Mouse (Mus musculus) heart, adult 18-20 months (tissue): ENCODE data around the gene Pnmal2. TPM values are rescaled to one million over a fixed set of nuclear protein-coding genes. Genes with fewer than 3 reads are reported as not detected.

Experiments
- DNase-seq, 2 experiments: peaks; one replicate each; pipeline ENCODE4 v3.0.0; 2021 to 2022; ENCODE audit warnings: mixed read lengths in 1 of 2
- long read RNA-seq, 2 experiments: library from polyadenylated mRNA; stranded (forward); transcript quantifications; one replicate each; pipeline ENCODE4 v2.0.0; 2021
- total RNA-seq, 2 experiments: library from RNA; stranded (reverse); gene quantifications; 2 replicates each; pipeline ENCODE4 v1.2.3; 2021

The Pnmal2 gene
- 1 to 10 TPM; 3.7 to 4.0 TPM for total RNA-seq
- long read RNA-seq, experiment 1, full-length matches to known transcripts = 2 of 2 reads
- long read RNA-seq, experiment 1, partial matches to known transcripts = 0 of 2 reads
- long read RNA-seq, experiment 1, other reads (novel, unspliced or antisense) = 0 of 2 reads
- long read RNA-seq, experiment 2, full-length matches to known transcripts = 2 of 2 reads
- long read RNA-seq, experiment 2, partial matches to known transcripts = 0 of 2 reads
- long read RNA-seq, experiment 2, other reads (novel, unspliced or antisense) = 0 of 2 reads

DNA sequence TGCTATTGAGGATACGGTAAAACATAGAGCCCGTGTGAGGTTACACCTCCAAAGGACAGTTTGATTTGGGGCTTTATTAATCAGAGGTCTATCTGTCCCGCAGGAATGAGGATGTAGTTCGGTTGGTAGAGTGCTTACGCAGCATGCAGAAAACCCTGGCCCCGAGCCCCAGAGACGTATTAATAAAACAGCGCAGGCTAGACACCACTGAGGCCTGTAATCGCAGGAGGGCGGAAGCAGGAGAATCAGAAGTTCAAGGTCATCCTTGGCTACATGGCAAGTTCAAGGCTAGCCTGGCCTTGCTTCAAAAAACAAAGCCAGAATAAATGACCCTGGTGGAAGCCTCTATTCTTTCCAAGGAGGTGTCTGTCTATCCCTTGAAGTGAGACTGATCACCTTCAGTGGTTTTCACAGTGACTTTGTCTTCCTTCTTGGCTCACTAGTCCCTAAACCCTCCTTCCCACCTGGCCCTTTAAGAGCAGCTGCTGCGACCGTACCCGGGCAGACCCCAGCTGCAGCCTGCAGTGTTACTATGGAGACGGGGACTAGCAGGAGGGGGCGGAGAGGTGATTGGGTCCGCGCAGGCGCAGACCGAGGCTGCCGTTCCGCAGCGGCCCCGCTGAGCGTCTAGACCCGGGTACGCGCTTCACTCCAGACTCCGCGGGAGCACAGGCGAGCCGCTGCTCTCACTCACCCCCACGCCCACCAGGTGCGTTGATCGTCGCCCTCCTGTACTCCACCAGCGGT is at the start of gene Pnmal2:
Pnmal2 (plus strand) TSS at position 622 of the 747 bp plus-strand sequence.
- peak; percentile 79 to 83 for DNase-seq

DNA sequence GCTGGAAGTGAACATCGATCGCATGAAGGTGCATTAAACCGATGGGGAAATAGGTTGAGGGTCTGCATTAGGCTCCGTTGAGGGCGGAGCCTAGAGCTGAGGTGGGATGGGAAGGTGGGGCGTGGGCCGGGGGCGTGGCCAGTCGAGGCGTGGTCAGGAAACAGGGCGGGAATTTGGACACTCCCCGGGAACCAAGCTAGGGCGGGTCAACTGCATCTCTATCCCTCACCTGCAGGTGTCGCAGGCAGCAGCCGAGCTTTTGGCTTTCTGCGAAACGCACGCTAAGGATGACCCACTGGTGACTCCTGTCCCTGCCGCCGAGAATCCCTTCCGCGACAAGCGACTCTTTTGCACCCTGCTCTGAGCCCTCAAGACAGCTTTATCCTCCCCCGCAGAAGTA is 49.5 kb upstream of the Pnmal2 start:
- peak; percentile 83 to 88 for DNase-seq

DNA sequence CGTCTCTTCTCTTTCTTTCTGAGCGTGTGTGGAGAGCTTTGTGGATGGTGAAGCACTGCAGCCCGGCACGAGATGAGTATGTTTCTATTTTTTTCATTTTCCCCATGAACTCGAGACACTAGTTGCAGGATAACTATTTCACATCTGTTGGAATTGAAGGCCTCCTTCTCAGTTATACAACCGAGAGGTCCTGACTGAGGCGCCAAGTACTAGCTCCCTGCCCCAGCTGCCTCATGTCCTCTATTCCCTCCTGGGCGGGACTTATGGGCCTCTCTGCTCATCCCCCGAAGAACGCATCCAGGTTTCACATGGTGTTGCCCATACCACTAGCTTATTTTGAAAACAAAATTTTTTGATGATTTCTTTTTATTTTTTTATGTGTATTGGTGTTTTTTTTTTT is 49.0 kb upstream of the Pnmal2 start:
- peak in 1 of 2 experiments; percentile 34 for DNase-seq

DNA sequence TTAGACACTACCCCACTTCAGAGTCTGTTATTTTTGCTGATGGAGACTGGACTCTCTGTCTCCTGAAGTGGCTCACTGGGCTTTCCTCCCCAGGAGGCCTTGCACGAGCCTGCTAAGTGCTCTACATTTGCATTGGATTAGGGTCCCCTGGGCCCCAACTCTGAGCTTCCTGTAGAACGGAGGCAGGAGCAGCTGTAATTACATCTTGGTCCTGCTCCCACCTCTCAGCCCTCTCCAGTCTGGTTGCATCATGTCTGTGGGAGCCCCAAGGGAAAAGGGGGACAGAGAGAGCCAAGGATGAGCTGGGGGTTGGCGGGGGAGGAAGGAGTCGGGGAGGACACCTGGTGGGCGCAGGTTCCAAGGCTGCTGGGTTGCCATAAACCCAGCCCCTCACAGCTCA is 44.0 kb upstream of the Pnmal2 start:
- peak in 1 of 2 experiments; percentile 52 for DNase-seq

DNA sequence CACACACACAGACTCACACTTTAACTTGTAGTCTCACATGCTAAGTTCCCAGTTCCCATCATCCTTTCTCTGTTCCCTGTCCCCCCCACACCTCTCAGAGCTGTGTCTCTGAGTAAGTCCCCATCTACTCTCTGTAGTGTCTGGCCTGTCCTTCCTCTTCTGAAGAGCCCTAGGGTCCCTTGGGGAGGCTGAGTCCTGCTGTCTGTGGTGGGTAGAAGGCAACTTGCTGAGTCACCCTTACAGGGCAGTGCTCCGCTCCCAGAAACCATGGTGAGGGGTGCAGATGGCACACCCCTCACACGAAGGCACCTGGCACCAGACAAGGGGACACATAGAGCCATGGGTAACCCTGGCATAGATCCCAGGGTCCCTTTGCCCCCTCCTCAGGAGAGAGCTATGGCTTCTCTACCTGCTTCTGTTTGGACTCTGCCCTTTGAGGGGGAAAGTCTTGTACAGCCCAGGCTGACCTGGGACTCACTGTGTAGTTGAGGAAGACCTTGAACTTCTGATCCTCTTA is 41.0 kb upstream of the Pnmal2 start:
- no peak for DNase-seq

DNA sequence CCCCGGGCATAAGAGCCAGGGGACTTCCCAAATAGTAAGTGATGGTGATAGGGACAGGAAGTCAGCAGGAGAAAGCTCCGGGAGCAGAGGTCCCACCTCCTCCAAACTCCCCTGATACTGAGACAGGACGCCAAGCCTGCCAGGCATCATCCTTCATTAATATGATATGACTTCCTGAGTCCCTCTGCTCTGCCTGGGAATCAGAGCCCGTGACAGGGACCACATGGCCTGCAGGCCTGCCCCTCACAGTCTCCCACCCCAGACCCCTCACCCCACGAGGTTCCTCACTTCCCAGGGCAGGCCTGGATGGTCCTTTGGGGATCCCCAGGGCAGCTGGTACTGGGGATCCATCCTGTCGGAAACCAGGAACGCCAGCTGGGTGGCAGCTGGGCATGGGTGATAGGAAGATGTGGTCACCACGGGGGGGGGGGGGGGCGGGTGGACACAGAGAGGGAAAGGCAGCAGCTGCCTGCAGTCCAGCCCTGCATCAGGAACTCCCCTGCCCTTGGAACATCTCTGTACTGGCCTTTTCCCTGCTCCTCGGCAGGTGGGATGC is 40.3 kb upstream of the Pnmal2 start:
- DNase-seq = no peak

DNA sequence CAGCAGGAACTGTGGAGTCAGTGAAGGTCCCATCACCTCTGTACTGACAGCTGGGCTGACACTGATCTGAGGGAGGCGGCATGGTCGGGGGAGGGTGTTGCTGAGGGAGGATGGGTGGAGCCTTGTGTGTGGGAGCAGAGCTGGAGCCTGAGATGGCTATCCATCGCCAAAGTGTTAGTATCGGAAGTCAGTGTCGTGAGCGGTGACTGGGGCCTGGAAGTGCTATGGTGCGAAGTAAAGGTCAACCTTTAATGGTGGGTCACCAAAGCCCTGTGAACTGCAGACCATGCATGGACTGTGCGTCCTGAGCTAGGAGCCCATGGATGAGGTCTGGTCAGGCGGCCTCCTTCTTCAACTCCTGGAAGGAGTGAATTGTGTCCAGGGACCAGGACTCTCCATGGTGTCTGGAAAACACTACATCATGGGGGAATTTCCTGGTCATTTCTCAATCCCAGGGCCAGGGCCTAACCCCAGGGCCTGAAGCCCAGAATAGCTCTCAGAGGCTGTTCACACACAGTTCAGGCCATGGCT is 38.9 kb upstream of the Pnmal2 start:
- peak; percentile 70 to 80 for DNase-seq

DNA sequence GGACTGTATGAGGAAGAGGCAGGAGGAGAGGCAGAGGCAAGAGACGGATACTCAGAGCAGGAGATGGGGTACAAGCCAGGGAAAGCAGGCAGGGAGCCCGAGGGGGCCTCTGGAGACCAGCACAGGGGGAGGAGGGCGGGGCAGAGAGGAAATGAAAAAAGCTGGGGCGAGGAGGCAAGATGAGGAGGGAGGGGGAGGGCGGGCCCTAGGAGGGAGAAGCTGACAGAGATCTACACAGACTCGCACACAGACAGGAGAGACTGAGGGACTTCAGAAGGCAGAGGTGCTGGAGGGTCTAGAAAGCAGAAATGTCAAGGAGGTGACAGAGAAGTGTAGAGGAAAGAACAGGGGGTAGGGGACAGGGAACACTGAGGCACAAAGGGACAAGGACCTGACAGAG is 38.2 kb upstream of the Pnmal2 start, which contains the start of gene Ptgir:
Ptgir (plus strand) TSS at position 210 of the 400 bp plus-strand sequence.
- peak; percentile 88 to 90 for DNase-seq

DNA sequence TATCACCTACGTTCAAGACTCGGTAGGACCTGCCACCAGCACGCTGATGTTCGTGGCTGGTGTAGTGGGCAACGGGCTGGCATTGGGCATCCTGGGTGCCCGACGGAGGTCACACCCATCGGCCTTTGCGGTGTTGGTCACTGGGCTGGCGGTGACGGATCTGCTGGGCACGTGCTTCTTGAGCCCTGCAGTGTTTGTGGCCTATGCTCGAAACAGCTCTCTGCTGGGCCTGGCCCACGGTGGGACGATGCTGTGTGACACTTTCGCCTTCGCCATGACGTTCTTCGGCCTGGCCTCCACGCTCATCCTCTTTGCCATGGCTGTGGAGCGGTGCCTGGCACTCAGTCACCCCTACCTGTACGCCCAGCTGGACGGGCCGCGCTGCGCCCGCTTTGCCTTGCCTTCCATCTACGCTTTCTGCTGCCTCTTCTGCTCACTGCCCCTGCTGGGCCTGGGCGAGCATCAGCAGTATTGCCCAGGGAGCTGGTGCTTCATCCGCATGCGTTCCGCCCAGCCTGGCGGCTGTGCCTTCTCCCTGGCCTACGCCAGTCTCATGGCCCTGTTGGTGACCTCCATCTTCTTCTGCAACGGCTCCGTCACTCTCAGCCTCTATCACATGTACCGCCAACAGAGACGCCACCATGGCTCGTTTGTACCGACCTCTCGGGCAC is 37.5 kb upstream of the Pnmal2 start:
- no peak for DNase-seq

DNA sequence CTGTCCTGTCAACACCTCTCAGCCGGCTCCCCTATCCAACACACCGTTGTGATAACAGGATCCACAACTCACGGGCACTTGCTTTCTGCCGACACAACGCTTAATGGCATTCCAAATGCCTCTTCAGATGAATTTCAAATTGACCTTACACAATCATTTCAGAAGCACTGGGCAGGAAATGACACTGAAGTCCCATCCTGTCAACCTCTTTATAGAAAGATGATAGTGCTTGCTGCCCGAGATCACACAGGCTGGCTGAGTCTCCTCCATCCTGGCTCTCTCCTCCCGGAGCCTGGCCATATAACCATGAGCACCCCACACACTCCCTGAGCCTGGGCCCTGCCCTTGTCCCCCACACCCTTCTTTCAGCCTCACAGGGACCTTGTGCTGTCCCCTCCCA is 36.6 kb upstream of the Pnmal2 start:
- DNase-seq = peak in 1 of 2 experiments; percentile 20

DNA sequence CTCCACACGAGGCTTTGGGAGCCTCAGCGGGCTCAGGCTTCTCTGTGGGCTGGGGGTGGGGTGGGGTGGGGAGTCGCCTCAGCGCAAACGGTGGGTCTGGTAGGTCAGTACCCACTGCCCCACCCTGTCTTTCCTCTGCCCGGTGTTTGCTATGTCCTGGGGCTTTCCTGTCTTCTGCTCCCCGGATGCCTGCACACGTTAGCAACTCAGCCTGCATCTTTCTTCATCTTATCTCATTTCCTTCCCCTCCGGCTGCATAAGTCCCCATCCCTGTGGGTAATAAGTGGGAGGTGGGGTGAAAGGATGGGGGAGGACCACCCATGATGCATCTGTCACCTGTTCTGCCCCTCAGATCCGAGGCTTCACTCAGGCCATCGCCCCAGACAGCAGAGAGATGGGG is 36.1 kb upstream of the Pnmal2 start:
- no peak for DNase-seq

DNA sequence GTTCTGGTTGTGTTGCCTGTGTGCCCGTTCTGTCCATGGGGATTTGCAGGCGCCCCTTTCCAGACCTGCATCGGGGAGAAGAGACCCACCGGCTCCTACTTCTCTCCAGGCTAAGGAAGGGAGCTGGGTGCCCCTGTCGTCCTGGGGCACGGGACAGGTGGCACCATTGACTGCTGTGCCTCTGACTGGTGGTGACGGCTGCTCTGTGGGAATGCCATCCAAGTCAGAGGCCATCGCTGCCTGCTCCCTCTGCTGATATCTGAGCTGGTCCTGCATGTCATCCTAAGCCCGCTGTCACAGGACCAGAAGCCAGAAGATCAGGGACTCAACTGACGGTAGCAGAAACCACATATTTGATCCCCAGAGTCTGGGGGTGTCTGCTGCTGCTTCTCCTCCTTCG is 35.6 kb upstream of the Pnmal2 start:
- DNase-seq = no peak

DNA sequence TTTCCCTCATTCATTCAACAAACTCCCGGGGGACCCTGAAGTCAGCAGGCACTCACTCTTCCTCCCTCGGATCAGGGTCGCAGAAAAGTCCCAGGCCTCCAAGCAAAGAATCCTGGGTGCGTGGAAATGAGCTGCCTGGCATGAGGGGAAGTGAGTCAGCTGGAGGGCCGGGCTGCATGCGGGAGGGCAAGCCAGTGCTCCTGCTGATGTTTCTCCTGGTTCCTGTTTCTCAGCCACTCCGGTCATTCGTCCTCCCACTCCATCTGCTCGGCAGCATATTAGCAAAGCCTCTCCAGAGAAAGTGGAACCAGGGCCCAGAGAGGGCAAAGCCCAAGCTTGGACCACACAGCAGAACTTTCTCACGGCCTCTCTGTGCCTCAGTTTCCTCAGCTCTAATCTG is 34.6 kb upstream of the Pnmal2 start:
- peak in 1 of 2 experiments; percentile 60 for DNase-seq

DNA sequence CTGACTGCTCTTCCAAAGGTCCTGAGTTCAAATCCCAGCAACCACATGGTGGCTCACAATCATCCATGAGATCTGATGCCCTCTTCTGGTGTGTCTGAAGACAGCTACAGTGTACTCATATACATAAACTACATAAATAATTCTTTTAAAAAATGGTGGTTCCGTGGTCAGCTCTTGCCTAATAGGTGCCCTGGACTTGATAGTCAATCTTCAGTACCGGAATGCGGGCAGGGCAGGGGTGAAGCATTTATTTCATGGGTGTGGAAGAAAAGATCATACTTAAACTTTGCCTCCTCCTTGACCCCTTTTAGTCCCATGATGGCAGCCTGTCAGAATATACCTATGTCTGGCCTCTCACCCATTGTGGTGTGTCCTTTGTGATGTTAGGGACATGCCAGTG is 32.6 kb upstream of the Pnmal2 start:
- DNase-seq = no peak

DNA sequence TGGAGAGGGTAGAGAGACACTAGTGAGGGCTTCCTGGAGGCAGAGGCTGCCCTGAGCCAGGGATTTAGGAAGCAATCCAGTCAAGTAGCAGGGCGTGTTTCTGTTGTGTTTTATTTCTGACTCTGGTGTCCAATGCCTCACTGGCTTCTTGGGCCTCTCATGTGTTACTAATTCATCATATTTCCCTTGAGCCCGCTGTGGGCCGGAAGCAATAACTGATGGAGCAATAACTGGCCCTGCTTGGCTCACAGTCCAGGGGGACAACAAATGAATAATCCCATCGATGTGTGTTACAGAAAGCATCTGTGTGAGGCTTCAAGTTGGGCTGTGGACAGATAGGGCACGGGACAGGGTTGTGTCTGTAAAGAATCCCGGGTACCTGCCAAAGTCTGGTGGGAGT is 32.1 kb upstream of the Pnmal2 start:
- peak; percentile 68 to 83 for DNase-seq

DNA sequence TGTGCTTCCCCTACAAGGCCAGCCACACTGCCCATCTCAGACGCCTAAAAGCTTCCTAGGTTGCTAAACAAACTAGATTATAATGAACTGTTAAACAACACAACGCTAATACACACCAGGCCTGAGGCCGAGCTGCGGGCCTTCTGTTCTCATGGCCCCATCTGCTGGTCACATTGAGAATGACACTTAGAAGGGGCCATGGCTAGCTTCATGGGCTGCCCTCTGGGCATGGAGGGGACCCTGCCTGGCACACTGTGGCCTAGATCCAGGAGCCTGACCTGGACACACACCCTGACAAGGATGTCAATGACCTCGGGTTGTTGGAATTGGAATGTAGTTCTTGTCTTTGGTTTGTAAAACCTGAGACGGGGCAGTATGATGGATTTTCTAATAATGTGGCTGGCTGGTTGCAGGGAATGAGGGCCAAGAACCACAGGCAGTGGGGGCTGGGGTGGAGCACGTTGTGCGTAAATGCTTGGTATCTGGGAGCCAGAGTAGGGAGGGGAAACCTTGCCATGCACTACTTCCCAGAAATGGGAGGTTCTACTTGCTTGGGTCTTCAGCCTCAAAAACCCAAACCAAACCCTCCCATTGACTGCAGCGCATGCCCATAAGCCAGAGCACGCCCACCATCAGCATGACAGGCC is 30.6 kb upstream of the Pnmal2 start:
- DNase-seq = peak; percentile 77 to 88

DNA sequence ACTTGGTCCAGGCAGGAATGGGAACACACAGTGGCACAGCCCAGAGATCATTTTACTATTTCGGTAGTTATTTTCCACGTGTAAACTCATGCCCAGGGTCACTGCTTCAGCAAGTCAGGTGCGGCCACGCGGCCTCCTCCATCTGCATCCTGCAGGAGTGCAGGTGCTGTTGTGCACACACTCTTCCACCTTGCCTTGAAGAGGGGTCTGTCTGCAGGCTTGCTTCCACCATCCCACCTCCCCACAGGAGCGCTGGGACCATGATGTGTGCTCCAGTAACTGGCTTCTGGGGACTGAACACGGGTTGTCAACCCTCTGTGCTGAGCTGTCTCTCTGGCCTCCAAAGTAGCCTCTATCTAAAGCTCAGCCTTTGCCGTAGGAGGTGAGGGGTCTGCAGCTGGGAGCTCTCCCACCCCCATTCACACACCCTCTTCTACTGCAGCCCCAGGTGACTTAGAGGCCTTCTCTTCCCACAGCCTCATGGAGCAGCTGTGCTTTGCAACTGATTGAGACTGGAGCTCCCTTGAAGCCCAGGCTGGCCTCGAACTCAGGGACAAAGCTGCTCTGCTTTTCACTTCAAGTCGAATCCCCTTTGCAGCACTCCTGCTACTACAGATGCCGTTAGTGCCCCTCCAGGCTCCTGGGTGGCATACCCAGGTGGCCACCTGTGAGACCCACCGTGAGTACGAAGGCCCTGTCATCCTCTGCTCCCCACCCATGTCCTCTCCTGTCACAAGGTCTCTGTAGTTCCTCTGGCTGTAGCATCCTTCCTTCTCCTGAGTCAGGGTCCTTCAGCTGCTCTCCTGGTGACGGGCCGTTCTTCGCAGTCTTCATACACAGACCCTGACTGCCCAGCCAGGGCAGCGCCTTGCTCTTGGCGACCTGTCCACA is 29.8 kb upstream of the Pnmal2 start:
- DNase-seq = no peak

DNA sequence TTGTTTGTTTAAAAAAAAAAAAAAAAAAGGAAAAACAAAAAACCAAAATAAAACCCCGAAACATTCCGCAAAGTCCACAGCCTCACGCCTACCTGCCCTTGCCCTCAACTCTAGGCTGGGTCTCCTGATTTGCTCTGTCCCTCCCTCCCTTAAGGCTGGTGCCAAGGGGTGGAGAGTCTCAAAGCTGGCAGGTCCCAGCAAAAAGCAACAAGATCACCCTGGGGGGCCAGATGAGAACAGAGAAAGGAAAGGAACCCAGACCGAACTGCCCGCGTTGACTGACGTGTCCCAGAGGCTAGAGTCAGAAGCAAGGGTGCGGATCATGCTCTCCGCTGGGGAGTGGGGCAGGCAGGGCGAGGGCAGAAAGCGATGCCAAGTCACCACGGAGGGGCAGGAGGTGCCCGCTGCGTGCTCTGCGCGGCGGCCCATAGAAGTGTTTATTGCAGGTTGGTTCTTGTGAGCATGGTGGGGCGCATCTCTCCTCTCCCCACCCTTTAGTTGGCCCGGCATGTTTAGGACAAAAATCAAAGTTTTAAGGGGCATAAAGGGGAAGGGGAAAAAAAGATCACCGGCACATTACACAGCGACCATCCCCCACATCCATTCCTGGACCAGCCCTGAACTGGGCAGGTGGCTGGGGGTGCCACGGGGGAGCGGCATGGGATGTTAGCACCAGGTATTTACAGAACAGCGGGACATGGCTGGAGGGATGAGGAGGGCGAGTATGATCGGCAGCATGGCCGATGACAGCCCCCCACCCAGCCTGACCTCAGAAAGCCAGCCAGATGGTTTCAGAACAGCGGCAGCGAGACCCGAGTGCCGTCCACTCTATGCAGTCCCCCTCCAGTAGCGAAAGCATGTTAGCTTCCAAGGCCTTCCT is 28.8 kb upstream of the Pnmal2 start:
- DNase-seq = no peak
